7 mouse cellular contexts compared by ENCODE assay signal in genomic region chr12:79842319-79842718, GRCm38 (mm10).
DNase-seq lines count a peak whose midpoint lies in the region; ATAC-seq and TF ChIP-seq lines count a peak whose summit lies in the region.

No protein-coding gene starts in this region.

- H3K4me3 ChIP-seq in midbrain, embryonic 14.5 days (replicated peaks; ENCODE audit: low read depth, low read length) = no peak overlapping the region
- no peak overlapping the region for H3K4me3 ChIP-seq in midbrain, embryonic 13.5 days (replicated peaks)
- no peak overlapping the region for H3K4me3 ChIP-seq in forebrain, postnatal 0 days (ENCODE audit: low read depth, low read length)

- peak overlapping the region; percentile 15; the same call in 1 of the 2 replicates for H3K27ac ChIP-seq in midbrain, embryonic 14.5 days (replicated peaks; ENCODE audit: low read depth, low read length)
- no peak overlapping the region for H3K27ac ChIP-seq in midbrain, embryonic 13.5 days
- no peak overlapping the region for H3K27ac ChIP-seq in forebrain, postnatal 0 days (ENCODE audit: low read depth, low read length)

- WGBS in midbrain, embryonic 14.5 days = 37% methylated on average over 7 of the region's 7 CpGs
- 38% methylated on average over 7 of the region's 7 CpGs for WGBS in midbrain, embryonic 13.5 days
- WGBS in forebrain, postnatal 0 days = 19% methylated on average over 7 of the region's 7 CpGs

- DNase-seq in midbrain, embryonic 14.5 days = no peak
- peak; percentile 34 for DNase-seq in forebrain, postnatal 0 days
- DNase-seq in kidney, postnatal 4 days = peak; percentile 75 to 81
- peak; percentile 44 to 55 for DNase-seq in right cerebral cortex, postnatal 10 days (ENCODE audit: low spot score in 2 of 2)
- no peak for DNase-seq in urinary bladder, postnatal 10 days (ENCODE audit: low spot score)
- DNase-seq in ovary, adult 18-20 months (ENCODE audit: low spot score) = no peak

- no peaks in the 10 kb centered on the region for H3K27me3 ChIP-seq in midbrain, embryonic 14.5 days (ENCODE audit: control insufficient read depth, insufficient read depth, low read length)
- H3K27me3 ChIP-seq in midbrain, embryonic 13.5 days = no peaks in the 10 kb centered on the region
- H3K27me3 ChIP-seq in forebrain, postnatal 0 days (ENCODE audit: insufficient read depth, low read length) = no peaks in the 10 kb centered on the region

- H3K4me2 ChIP-seq in midbrain, embryonic 14.5 days (ENCODE audit: low read length) = no peak overlapping the region
- no peak overlapping the region for H3K4me2 ChIP-seq in midbrain, embryonic 13.5 days (replicated peaks)
- no peak overlapping the region for H3K4me2 ChIP-seq in forebrain, postnatal 0 days (ENCODE audit: low read depth)

- H3K9me3 ChIP-seq in midbrain, embryonic 14.5 days (ENCODE audit: control insufficient read depth, low read length) = no peaks in the 10 kb centered on the region
- no peaks in the 10 kb centered on the region for H3K9me3 ChIP-seq in midbrain, embryonic 13.5 days
- H3K9me3 ChIP-seq in forebrain, postnatal 0 days (ENCODE audit: low read length) = no peaks in the 10 kb centered on the region

- H3K4me1 ChIP-seq in midbrain, embryonic 14.5 days (ENCODE audit: control insufficient read depth, insufficient read depth, low read length) = peaks cover 40% of the 10 kb centered on the region
- peaks cover 76% of the 10 kb centered on the region for H3K4me1 ChIP-seq in midbrain, embryonic 13.5 days (replicated peaks)
- peaks cover 9% of the 10 kb centered on the region for H3K4me1 ChIP-seq in forebrain, postnatal 0 days (ENCODE audit: insufficient read depth)

- ATAC-seq in midbrain, embryonic 14.5 days (ENCODE audit: low FRiP score, low TSS enrichment) = no peak
- no peak; the same call in 1 of the 2 replicates for ATAC-seq in midbrain, embryonic 13.5 days
- peak; percentile 81 for ATAC-seq in forebrain, postnatal 0 days

- H3K36me3 ChIP-seq in midbrain, embryonic 14.5 days (ENCODE audit: control insufficient read depth, insufficient read depth, low read length) = no peaks in the 10 kb centered on the region
- H3K36me3 ChIP-seq in midbrain, embryonic 13.5 days = no peaks in the 10 kb centered on the region
- no peaks in the 10 kb centered on the region for H3K36me3 ChIP-seq in forebrain, postnatal 0 days (ENCODE audit: insufficient read depth)

- no peak for TF ChIP-seq CTCF in forebrain, postnatal 0 days (IDR thresholded peaks at IDR 0.05; ENCODE audit: low read depth)

- H3K9ac ChIP-seq in midbrain, embryonic 14.5 days (replicated peaks; ENCODE audit: low read length) = no peak overlapping the region
- no peak overlapping the region for H3K9ac ChIP-seq in midbrain, embryonic 13.5 days (replicated peaks)
- no peak overlapping the region for H3K9ac ChIP-seq in forebrain, postnatal 0 days

Comparison
In these comparisons a context has a peak if more than half of its experiments do, and no peak if none do; other contexts are left out.
1. DNase-seq: peak in forebrain, postnatal 0 days (single experiment), kidney, postnatal 4 days (2 of 2) and right cerebral cortex, postnatal 10 days (2 of 2); none in midbrain, embryonic 14.5 days (single experiment), urinary bladder, postnatal 10 days (single experiment) and ovary, adult 18-20 months (single experiment).